Mouse (Mus musculus): ENCODE measurements around the gene Psmb9. TPM values are rescaled to one million over a fixed set of nuclear protein-coding genes. Genes with fewer than 3 reads are reported as not detected.
A peak's percentile ranks its signal among the peaks of the same experiment; 100 is the strongest.
"Not testable (repeated sequence)": the region's sequence is repeated elsewhere in the genome, so short reads cannot be mapped to it uniquely, and the experiment has no call there.

The Psmb9 gene
- polyA plus RNA-seq, 1 experiment from 2014 or later = 0.95 TPM

DNA sequence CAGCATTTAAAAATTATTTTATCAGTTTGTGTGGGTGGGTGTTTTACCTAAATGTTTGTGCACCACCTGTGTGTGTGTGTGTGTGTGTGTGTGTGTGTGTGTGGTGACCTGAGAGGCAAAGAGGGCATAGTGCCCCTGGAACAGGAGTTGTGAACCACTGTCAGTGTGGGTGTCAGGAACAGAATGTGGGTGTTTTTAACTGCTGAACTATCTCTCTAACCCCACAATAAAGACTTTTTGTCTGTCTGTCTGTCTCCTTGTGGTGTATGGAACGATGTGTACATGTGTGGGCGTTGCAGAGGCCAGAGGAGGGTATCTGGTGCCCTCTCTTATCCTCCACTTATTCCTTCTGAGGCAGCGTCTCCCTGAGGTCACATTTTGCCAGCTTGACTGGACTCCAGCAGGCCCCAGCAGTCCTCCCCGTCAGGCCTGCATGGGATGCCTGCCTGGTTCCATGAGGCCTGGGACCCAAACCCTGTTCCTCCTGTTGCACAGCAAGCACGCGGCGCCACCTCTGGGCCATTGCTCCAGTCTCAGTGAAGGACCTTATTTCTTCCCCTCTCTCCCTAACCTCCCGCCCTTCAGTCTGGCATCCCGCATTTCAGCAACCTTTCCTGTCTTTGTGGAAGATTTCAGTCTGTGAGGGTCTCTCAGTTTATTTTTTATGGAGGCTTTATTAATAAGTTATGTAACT, 23.2 kb downstream of the Psmb9 start:
- no peaks in the 10 kb centered on the region for H3K36me3 ChIP-seq (replicated peaks; ENCODE audit: control insufficient read depth, insufficient read depth)
- no peak overlapping the region for H3K4me2 ChIP-seq (replicated peaks)
- ATAC-seq (ENCODE audit: low FRiP score) (no peak), DNase-seq (ENCODE audit: low spot score) (no peak)
- H3K4me1 ChIP-seq (replicated peaks; ENCODE audit: control insufficient read depth, insufficient read depth, low read length) = no peaks in the 10 kb centered on the region
- 46% methylated on average over 9 of the region's 9 CpGs for WGBS
- no peak overlapping the region for H3K9ac ChIP-seq
- no peak overlapping the region for H3K27ac ChIP-seq
- no peaks in the 10 kb centered on the region for H3K27me3 ChIP-seq (ENCODE audit: control insufficient read depth, insufficient read depth, low read length)
- H3K4me3 ChIP-seq (replicated peaks; ENCODE audit: low read length) = no peak overlapping the region
- peaks cover 5% of the 10 kb centered on the region; the same call in 1 of the 2 replicates for H3K9me3 ChIP-seq (ENCODE audit: control insufficient read depth, low read length)

DNA sequence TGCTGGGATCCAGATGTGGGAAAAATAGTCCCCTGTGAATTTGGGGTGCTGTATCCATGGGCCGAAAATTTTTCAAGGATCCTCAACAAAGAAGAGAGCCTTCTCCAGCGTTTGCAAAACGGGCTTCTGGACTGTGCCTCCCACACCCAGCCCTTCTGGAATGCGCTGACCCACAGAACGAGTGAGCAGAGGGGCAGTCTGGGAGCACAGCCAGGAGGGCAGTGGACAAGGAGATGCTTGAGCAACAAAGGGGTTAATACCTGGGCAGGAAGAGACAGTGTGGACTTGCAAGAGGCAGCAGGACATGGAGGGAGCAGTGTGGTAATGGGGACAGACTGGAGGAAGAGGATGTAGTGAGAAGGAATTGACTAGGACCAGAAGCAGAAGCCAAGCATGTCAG, 32.0 kb downstream of the Psmb9 start:
- Histone ChIP-seq H3K27me3 (ENCODE audit: control insufficient read depth, insufficient read depth, low read length) (no peaks in the 10 kb centered on the region), H3K27ac (no peak overlapping the region), H3K9ac (no peak overlapping the region), H3K9me3 (ENCODE audit: control insufficient read depth, low read length) (no peaks in the 10 kb centered on the region), H3K4me1 (replicated peaks; ENCODE audit: control insufficient read depth, insufficient read depth, low read length) (no peaks in the 10 kb centered on the region), H3K4me2 (replicated peaks) (no peak overlapping the region), H3K4me3 (replicated peaks; ENCODE audit: low read length) (no peak overlapping the region), H3K36me3 (replicated peaks; ENCODE audit: control insufficient read depth, insufficient read depth) (no peaks in the 10 kb centered on the region)
- no peak for DNase-seq (ENCODE audit: low spot score)
- no peak for ATAC-seq (ENCODE audit: low FRiP score)
- WGBS = 57% methylated on average over 5 of the region's 5 CpGs

GRCm38 (mm10) chr17:34152923-34153322, 34.6 kb downstream of the Psmb9 start, which contains the start of gene H2-DMb1:
H2-DMb1 (plus strand) TSS chr17:34153072.
- ATAC-seq (ENCODE audit: low FRiP score) (no peak), DNase-seq (ENCODE audit: low spot score) (peak; percentile 69)
- H3K9ac ChIP-seq = no peak within 1 kb of the TSS
- H3K4me2 ChIP-seq (replicated peaks) = no peak within 1 kb of the TSS
- no peaks in the 10 kb centered on the region for H3K9me3 ChIP-seq (ENCODE audit: control insufficient read depth, low read length)
- no peak within 1 kb of the TSS for H3K4me3 ChIP-seq (replicated peaks; ENCODE audit: low read length)
- H3K4me1 ChIP-seq (replicated peaks; ENCODE audit: control insufficient read depth, insufficient read depth, low read length) = no peaks in the 10 kb centered on the region
- 69% methylated on average over 4 of the region's 4 CpGs for WGBS
- H3K36me3 ChIP-seq (replicated peaks; ENCODE audit: control insufficient read depth, insufficient read depth) = no peaks in the 10 kb centered on the region
- no peak within 1 kb of the TSS for H3K27ac ChIP-seq
- H3K27me3 ChIP-seq (ENCODE audit: control insufficient read depth, insufficient read depth, low read length) = no peaks in the 10 kb centered on the region

GRCm38 (mm10) chr17:34144960-34145371, 42.6 kb downstream of the Psmb9 start:
- no peak overlapping the region for H3K4me3 ChIP-seq (replicated peaks; ENCODE audit: low read length)
- H3K9me3 ChIP-seq (ENCODE audit: control insufficient read depth, low read length) = no peaks in the 10 kb centered on the region
- H3K9ac ChIP-seq = no peak overlapping the region

GRCm38 (mm10) chr17:34144221-34144620, 43.3 kb downstream of the Psmb9 start:
- DNase-seq (ENCODE audit: low spot score); ATAC-seq (ENCODE audit: low FRiP score); H3K9ac ChIP-seq; H3K27ac ChIP-seq; H3K36me3 ChIP-seq (replicated peaks; ENCODE audit: control insufficient read depth, insufficient read depth); H3K4me3 ChIP-seq (replicated peaks; ENCODE audit: low read length); H3K9me3 ChIP-seq (ENCODE audit: control insufficient read depth, low read length); H3K4me1 ChIP-seq (replicated peaks; ENCODE audit: control insufficient read depth, insufficient read depth, low read length); H3K4me2 ChIP-seq (replicated peaks): not testable (repeated sequence)
- 90% methylated on average over 4 of the region's 4 CpGs for WGBS
- H3K27me3 ChIP-seq (ENCODE audit: control insufficient read depth, insufficient read depth, low read length) = peaks cover 23% of the 10 kb centered on the region

More at GRCm38 (mm10) chr17:34144960-34145371, 42.6 kb downstream of the Psmb9 start:
- no peaks in the 10 kb centered on the region for H3K36me3 ChIP-seq (replicated peaks; ENCODE audit: control insufficient read depth, insufficient read depth)
- no peak overlapping the region for H3K4me2 ChIP-seq (replicated peaks)
- H3K27me3 ChIP-seq (ENCODE audit: control insufficient read depth, insufficient read depth, low read length) = peaks cover 15% of the 10 kb centered on the region
- WGBS = 66% methylated on average over 3 of the region's 3 CpGs
- H3K4me1 ChIP-seq (replicated peaks; ENCODE audit: control insufficient read depth, insufficient read depth, low read length) = 0 out of 2 replicates have a peak, but pooled peaks cover 2% of the 10 kb centered on the region
- DNase-seq (ENCODE audit: low spot score) (no peak), ATAC-seq (ENCODE audit: low FRiP score) (no peak)
- H3K27ac ChIP-seq = no peak overlapping the region

DNA sequence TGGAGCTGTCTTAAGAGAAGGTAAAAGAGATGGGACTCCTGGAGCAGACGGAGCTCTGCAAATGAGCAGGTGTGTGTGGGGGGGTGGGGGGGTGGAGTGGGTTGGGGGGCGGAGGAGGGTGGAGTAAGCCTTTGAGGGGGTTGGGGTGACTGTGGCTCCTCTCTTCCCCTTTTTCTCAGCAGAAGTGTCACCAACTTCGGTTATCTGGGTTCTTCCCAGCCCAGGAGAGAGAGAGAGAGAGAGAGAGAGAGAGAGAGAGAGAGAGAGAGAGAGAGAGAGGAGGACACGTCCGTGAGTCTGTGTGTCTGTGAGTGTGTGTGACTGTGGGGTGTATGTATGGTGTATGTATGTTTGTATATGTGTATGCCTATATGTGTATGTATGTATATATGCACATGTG, 44.1 kb downstream of the Psmb9 start:
- Histone ChIP-seq H3K9me3 (ENCODE audit: control insufficient read depth, low read length) (no peaks in the 10 kb centered on the region), H3K4me2 (replicated peaks) (no peak overlapping the region), H3K4me3 (replicated peaks; ENCODE audit: low read length) (no peak overlapping the region), H3K27me3 (ENCODE audit: control insufficient read depth, insufficient read depth, low read length) (peaks cover 31% of the 10 kb centered on the region), H3K4me1 (replicated peaks; ENCODE audit: control insufficient read depth, insufficient read depth, low read length) (peaks cover 10% of the 10 kb centered on the region; the same call in 1 of the 2 replicates), H3K36me3 (replicated peaks; ENCODE audit: control insufficient read depth, insufficient read depth) (no peaks in the 10 kb centered on the region), H3K9ac (no peak overlapping the region), H3K27ac (no peak overlapping the region)
- WGBS = 69% methylated on average over 5 of the region's 5 CpGs
- ATAC-seq (ENCODE audit: low FRiP score) (no peak), DNase-seq (ENCODE audit: low spot score) (no peak)

DNA sequence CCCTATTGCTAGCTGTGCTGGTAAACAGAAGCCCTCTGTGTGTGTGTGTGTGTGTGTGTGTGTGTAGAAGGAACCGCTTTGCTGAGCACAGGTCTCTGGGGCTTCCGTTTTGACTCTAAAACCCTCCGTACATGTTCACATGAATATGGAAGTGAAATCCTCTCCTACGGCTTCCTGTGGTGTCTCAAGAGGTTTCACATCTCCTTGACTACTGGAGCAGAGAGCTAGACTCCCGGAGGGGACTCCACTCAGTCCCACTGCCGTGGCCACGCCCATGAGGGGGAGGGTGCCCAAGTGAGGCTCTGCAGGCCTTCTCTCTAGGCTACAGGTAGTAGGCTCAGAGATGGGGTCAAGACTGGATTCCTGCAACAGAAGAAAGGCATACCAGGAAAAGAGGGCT, 44.5 kb downstream of the Psmb9 start, which contains the start of gene H2-DMb2:
TSS of gene H2-DMb2 (plus strand) at position 275 of the 400 bp plus-strand sequence.
- ATAC-seq (ENCODE audit: low FRiP score) = no peak
- Histone ChIP-seq H3K27me3 (ENCODE audit: control insufficient read depth, insufficient read depth, low read length) (peaks cover 35% of the 10 kb centered on the region), H3K4me3 (replicated peaks; ENCODE audit: low read length) (no peak within 1 kb of the TSS), H3K36me3 (replicated peaks; ENCODE audit: control insufficient read depth, insufficient read depth) (no peaks in the 10 kb centered on the region), H3K4me1 (replicated peaks; ENCODE audit: control insufficient read depth, insufficient read depth, low read length) (peaks cover 10% of the 10 kb centered on the region; the same call in 1 of the 2 replicates), H3K9me3 (ENCODE audit: control insufficient read depth, low read length) (no peaks in the 10 kb centered on the region), H3K27ac (no peak within 1 kb of the TSS), H3K4me2 (replicated peaks) (no peak within 1 kb of the TSS), H3K9ac (no peak within 1 kb of the TSS)
- DNase-seq (ENCODE audit: low spot score) = no peak
- WGBS = 23% methylated on average over 7 of the region's 7 CpGs

DNA sequence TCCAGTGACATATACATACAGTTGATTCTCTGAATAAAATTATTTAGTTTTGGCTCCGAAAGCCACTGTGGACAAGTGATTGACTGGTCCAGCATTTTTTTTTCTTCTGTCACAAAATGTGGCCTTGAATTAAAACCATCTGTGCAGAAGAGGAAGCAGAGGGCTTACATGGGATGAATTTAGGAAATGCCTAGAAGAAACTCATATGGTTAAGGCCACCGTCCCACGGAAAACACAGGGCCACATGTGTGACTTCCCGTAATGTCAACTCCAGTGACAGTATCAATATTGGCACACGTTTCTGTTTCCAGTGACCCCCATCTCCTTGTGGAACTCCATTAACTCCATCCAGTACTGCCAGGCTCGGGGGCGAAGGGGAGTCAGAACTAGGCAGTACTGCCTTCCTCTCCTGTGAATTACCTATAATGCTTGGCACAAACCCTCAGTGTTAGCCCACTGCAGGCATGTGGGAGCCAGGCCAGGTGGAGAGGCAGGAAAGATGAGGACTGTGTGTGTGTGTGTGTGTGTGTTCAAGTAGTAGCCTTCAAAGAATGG, 45.0 kb downstream of the Psmb9 start:
- Histone ChIP-seq H3K4me3 (replicated peaks; ENCODE audit: low read length) (no peak overlapping the region), H3K36me3 (replicated peaks; ENCODE audit: control insufficient read depth, insufficient read depth) (no peaks in the 10 kb centered on the region), H3K27me3 (ENCODE audit: control insufficient read depth, insufficient read depth, low read length) (peaks cover 40% of the 10 kb centered on the region), H3K4me1 (replicated peaks; ENCODE audit: control insufficient read depth, insufficient read depth, low read length) (peaks cover 10% of the 10 kb centered on the region; the same call in 1 of the 2 replicates), H3K4me2 (replicated peaks) (no peak overlapping the region), H3K27ac (no peak overlapping the region), H3K9ac (no peak overlapping the region), H3K9me3 (ENCODE audit: control insufficient read depth, low read length) (no peaks in the 10 kb centered on the region)
- 80% methylated on average over 7 of the region's 7 CpGs for WGBS
- ATAC-seq (ENCODE audit: low FRiP score) = no peak
- DNase-seq (ENCODE audit: low spot score) = no peak

GRCm38 (mm10) chr17:34141448-34141847, 46.1 kb downstream of the Psmb9 start:
- peaks cover 42% of the 10 kb centered on the region for H3K27me3 ChIP-seq (ENCODE audit: control insufficient read depth, insufficient read depth, low read length)

More at GRCm38 (mm10) chr17:34141448-34141847, 46.1 kb downstream of the Psmb9 start:
- no peaks in the 10 kb centered on the region for H3K9me3 ChIP-seq (ENCODE audit: control insufficient read depth, low read length)
- no peak overlapping the region for H3K27ac ChIP-seq
- H3K4me1 ChIP-seq (replicated peaks; ENCODE audit: control insufficient read depth, insufficient read depth, low read length) = peaks cover 10% of the 10 kb centered on the region; the same call in 1 of the 2 replicates
- H3K36me3 ChIP-seq (replicated peaks; ENCODE audit: control insufficient read depth, insufficient read depth) = no peaks in the 10 kb centered on the region
- no peak overlapping the region for H3K4me3 ChIP-seq (replicated peaks; ENCODE audit: low read length)
- WGBS = 50% methylated on average over 4 of the region's 4 CpGs
- no peak for DNase-seq (ENCODE audit: low spot score)
- H3K4me2 ChIP-seq (replicated peaks) = no peak overlapping the region
- no peak for ATAC-seq (ENCODE audit: low FRiP score)
- no peak overlapping the region for H3K9ac ChIP-seq

All from hindbrain, embryonic 14.5 days (tissue).